Mouse (Mus musculus) heart, embryonic 14.5 days (tissue): ENCODE data around the gene Gm10959. TPM values are rescaled to one million over a fixed set of nuclear protein-coding genes. Genes with fewer than 3 reads are reported as not detected.

Experiments
- ATAC-seq: fragments of 200-750 bp; cut with Nextera tagmentation; 2 replicates; pipeline ENCODE4 v1.8.0; 2017; ENCODE audit warnings: low read depth, moderate TSS enrichment; ENCODE audit not compliant: insufficient number of reproducible peaks, insufficient read depth, low FRiP score
- H3K27ac ChIP-seq, 2 experiments: fragments of 200-500 bp in 1 of 2; fragments of 300-500 bp in 1 of 2; sonication (generic) in 1 of 2; replicated peaks in 1 of 2; 2 replicates each; pipeline ENCODE4 v1.5.1; 2012 to 2014; ENCODE audit warnings: low read depth in 2 of 2, low read length in 2 of 2, control low read depth in 1 of 2, mild to moderate bottlenecking in 1 of 2, mixed read lengths in 1 of 2; ENCODE audit not compliant: control insufficient read depth in 1 of 2, insufficient read depth in 1 of 2
- H3K27me3 ChIP-seq: fragments of 300-500 bp; sonication (generic); 2 replicates; pipeline ENCODE4 v1.6.1; 2014; ENCODE audit warnings: mild to moderate bottlenecking, low read length, control low read depth; ENCODE audit not compliant: control insufficient read depth, insufficient read depth
- H3K36me3 ChIP-seq: fragments of 300-500 bp; sonication (generic); 2 replicates; pipeline ENCODE4 v1.6.1; 2014; ENCODE audit warnings: mild to moderate bottlenecking, control low read depth, low read length, mixed read lengths; ENCODE audit not compliant: control insufficient read depth, insufficient read depth
- H3K4me1 ChIP-seq, 2 experiments: fragments of 200-500 bp in 1 of 2; fragments of 300-500 bp in 1 of 2; sonication (generic) in 1 of 2; 2 replicates each; pipeline ENCODE4 v1.6.1; 2012 to 2014; ENCODE audit warnings: low read length in 2 of 2, control low read depth in 1 of 2, mixed read lengths in 1 of 2; ENCODE audit not compliant: control insufficient read depth in 2 of 2, insufficient read depth in 2 of 2
- H3K4me2 ChIP-seq: fragments of 300-500 bp; sonication (generic); 2 replicates; pipeline ENCODE4 v1.6.1; 2014; ENCODE audit warnings: mild to moderate bottlenecking, low read length
- H3K4me3 ChIP-seq, 2 experiments: fragments of 200-500 bp in 1 of 2; fragments of 300-500 bp in 1 of 2; sonication (generic) in 1 of 2; 2 replicates each; pipeline ENCODE4 v1.5.1; 2012 to 2014; ENCODE audit warnings: low read length in 2 of 2, mild to moderate bottlenecking in 2 of 2, control low read depth in 1 of 2, low read depth in 1 of 2, moderate library complexity in 1 of 2; ENCODE audit not compliant: control insufficient read depth in 1 of 2, insufficient read depth in 1 of 2
- H3K9ac ChIP-seq: fragments of 300-500 bp; sonication (generic); 2 replicates; pipeline ENCODE4 v1.6.1; 2014; ENCODE audit warnings: mild to moderate bottlenecking, low read length
- H3K9me3 ChIP-seq: fragments of 300-500 bp; sonication (generic); 2 replicates; pipeline ENCODE4 v1.6.1; 2016; ENCODE audit warnings: low read length, control low read depth; ENCODE audit not compliant: control insufficient read depth
- WGBS: fragments of 180-500 bp; shearing (Covaris S2); extraction: QIAGEN DNeasy Blood & Tissue Kit; methylation state at CpG from one replicate; pipeline ENCODE4 v1.1.7; 2014; 5-methylcytosine and 5-hydroxymethylcytosine counted together
- polyA plus RNA-seq: library from polyadenylated mRNA; unstranded; fragments of >200 nt; fragmentation: Nextera tagmentation; extraction: Ambion mirVana; gene quantifications from 2 replicates; pipeline ENCODE4 v1.2.1, GENCODE M21; 2014

Gene Gm10959
- polyA plus RNA-seq, 1 experiment from 2014 or later = not detected

DNA sequence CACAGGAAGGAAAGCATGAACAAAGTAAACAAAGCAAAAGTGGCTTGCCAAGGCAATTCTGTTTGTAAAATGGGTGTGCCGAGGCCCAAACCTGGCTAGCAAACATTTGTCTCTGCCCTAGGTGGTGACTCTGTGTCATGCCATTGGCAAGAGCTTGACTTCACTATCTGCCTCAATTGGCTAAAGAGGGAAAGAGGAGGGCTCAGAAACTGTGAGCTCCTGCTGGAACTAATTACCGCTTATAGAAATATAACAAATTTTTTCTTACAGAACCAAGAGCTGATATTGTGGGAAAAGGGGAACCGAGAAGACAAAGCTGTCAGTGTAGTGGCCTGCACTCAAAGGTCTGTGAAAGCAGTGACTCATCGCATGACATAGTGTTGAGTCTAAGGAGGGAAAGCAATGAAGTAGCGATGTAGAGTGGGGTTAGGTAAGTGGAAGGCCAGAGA lies 30.8 kb downstream of the Gm10959 start:
- H3K4me2 ChIP-seq = no peak overlapping the region
- no peaks in the 10 kb centered on the region for H3K27me3 ChIP-seq
- WGBS = 58% methylated on average over 5 of the region's 5 CpGs
- H3K36me3 ChIP-seq = no peaks in the 10 kb centered on the region
- H3K4me3 ChIP-seq = no peak overlapping the region
- H3K9ac ChIP-seq = no peak overlapping the region
- H3K4me1 ChIP-seq = no peaks in the 10 kb centered on the region
- ATAC-seq = no peak
- no peak overlapping the region for H3K27ac ChIP-seq
- no peaks in the 10 kb centered on the region for H3K9me3 ChIP-seq

DNA sequence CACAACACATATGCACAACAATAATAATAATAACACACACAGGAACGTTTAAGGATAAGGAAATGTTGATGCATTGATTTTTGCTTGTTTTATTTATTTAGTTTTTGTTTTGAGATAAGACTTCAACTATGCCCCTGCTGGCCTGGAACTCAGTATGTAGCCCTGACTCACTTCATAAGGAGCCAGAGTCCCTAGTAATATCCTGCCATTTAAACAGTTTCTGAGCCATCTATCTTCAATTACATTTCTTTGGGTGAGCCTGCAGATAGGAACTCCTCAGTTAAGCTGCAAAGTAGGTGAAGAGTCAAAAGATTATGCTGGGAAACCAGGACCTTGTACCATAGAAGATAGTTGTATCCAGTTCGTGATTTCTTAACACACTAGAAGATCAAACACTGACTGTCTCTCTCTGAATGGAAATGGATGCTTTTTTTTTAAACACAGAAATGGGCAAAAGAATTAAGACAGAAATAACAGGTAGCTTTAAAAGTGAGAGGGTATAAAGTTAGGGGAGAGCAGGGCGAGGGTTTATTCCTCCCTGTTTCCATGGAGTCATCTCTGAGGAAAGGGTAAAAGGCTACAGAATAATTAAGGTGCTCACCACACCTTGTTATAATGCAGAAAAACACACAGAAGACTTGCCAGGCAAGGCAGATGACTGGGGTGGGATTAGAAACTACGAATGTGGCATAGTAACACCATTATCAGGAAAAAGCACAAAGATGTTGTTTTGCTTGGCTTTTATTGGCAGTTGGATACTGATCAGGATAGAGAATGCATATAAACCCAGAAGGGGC lies 31.5 kb downstream of the Gm10959 start:
- ATAC-seq = no peak
- no peak overlapping the region for H3K4me3 ChIP-seq
- H3K9ac ChIP-seq = no peak overlapping the region
- no peak overlapping the region for H3K27ac ChIP-seq
- no peaks in the 10 kb centered on the region for H3K4me1 ChIP-seq
- H3K36me3 ChIP-seq = no peaks in the 10 kb centered on the region
- H3K9me3 ChIP-seq = no peaks in the 10 kb centered on the region
- no peak overlapping the region for H3K4me2 ChIP-seq
- WGBS = 71% methylated on average over 4 of the region's 4 CpGs
- no peaks in the 10 kb centered on the region for H3K27me3 ChIP-seq

DNA sequence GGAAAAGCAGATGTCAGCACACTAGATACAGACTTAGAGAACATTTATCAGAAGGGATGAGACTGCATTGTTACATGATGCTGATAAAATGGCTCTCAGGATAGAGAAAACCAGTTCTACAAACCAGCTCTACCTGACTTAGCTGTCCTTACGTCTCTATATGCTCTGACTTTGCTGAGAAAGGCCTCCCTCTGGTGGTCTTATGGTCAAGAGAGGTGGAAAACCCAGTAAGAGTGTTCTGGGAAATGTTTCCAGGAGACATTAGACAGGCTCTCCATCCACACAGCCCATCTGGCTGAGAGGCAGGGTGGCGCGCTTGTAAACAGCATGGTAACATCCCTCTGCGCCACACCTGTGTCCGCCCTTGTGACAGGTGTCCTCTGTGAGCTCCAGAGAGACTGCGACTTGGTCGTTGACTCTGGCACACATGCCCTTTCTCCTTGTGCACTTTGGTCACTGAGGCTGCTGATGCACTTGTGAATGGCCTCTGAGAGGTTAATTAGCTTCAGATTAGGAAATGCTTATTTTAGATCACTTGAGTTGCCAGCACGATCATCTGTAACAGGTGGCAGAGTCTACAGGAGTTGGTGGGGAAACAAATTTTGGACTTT lies 40.4 kb downstream of the Gm10959 start:
- Histone ChIP-seq H3K4me1 (peaks cover 0 to 2% of the 10 kb centered on the region in 2 experiments; a peak in 1 of 4 replicates), H3K27ac (no peak overlapping the region), H3K9me3 (no peaks in the 10 kb centered on the region), H3K4me3 (no peak overlapping the region), H3K27me3 (no peaks in the 10 kb centered on the region), H3K36me3 (no peaks in the 10 kb centered on the region), H3K4me2 (no peak overlapping the region), H3K9ac (no peak overlapping the region)
- 70% methylated on average over 8 of the region's 8 CpGs for WGBS
- no peak for ATAC-seq

GRCm38 (mm10) chr3:122877543-122877942 lies 41.6 kb downstream of the Gm10959 start:
- Histone ChIP-seq H3K4me3 (no peak overlapping the region), H3K4me1 (peaks cover 0 to 2% of the 10 kb centered on the region in 2 experiments; a peak in 1 of 4 replicates), H3K36me3 (no peaks in the 10 kb centered on the region), H3K27me3 (no peaks in the 10 kb centered on the region), H3K4me2 (no peak overlapping the region), H3K27ac (no peak overlapping the region), H3K9me3 (no peaks in the 10 kb centered on the region), H3K9ac (no peak overlapping the region)
- WGBS = 80% methylated on average over 3 of the region's 3 CpGs
- ATAC-seq = no peak

GRCm38 (mm10) chr3:122876870-122877269 lies 42.3 kb downstream of the Gm10959 start:
- no peak overlapping the region for H3K9ac ChIP-seq
- H3K36me3 ChIP-seq = no peaks in the 10 kb centered on the region
- no peaks in the 10 kb centered on the region for H3K27me3 ChIP-seq
- H3K27ac ChIP-seq = no peak overlapping the region
- no peak overlapping the region for H3K4me3 ChIP-seq
- H3K4me1 ChIP-seq = peaks cover 0 to 2% of the 10 kb centered on the region in 2 experiments; a peak in 1 of 4 replicates
- 86% methylated on average over 2 of the region's 2 CpGs for WGBS
- no peak overlapping the region for H3K4me2 ChIP-seq
- ATAC-seq = no peak
- H3K9me3 ChIP-seq = no peaks in the 10 kb centered on the region

DNA sequence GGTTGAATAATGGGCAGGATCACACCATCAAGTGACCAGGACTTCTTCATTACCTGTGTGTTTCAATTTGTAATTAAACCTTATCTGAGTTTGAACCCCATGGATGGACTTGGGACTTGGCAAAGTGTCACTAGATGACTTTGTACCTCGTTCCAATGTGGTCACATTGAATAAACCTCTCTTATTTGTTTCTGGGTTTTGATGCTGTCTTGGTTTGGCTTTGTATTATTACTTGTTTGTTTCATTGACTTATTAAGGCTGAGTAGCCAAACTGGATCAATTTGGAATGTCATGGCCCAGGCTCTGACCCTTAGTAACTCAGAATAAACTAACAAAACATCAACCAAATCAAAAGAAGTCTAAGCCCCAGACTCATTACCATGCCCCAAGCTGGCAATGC lies 47.6 kb downstream of the Gm10959 start:
- Histone ChIP-seq H3K9ac (no peak overlapping the region), H3K36me3 (no peaks in the 10 kb centered on the region), H3K27me3 (no peaks in the 10 kb centered on the region), H3K4me2 (no peak overlapping the region), H3K4me3 (no peak overlapping the region), H3K27ac (no peak overlapping the region), H3K9me3 (no peaks in the 10 kb centered on the region), H3K4me1 (no peaks in the 10 kb centered on the region)
- 70% methylated on average over 1 of the region's 1 CpGs for whole genome bisulfite sequencing
- ATAC-seq = no peak

DNA sequence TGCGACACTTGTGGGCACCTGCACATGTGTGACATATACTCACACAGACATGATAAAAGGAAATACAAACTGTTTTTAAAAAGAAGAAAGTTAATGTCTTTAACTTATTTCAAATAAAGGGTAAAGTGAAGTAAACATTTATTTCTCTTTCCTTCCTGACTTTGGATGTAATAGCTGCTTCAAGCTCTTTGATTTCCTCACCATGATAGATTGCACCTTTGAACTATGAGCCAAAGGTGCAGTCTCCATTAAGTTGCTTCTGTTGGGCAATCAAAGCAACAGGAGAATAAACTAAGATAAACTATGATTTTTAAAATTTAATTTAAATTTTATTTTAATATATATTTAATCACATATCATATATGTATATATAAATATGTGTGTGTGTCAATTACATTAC lies 50.9 kb downstream of the Gm10959 start:
- H3K36me3 ChIP-seq = no peaks in the 10 kb centered on the region
- no peaks in the 10 kb centered on the region for H3K9me3 ChIP-seq
- no peak for ATAC-seq
- no peak overlapping the region for H3K4me3 ChIP-seq
- WGBS = 96% methylated on average over 1 of the region's 1 CpGs
- H3K9ac ChIP-seq = no peak overlapping the region
- H3K27me3 ChIP-seq = no peaks in the 10 kb centered on the region
- no peaks in the 10 kb centered on the region for H3K4me1 ChIP-seq
- H3K27ac ChIP-seq = no peak overlapping the region
- H3K4me2 ChIP-seq = no peak overlapping the region
